Mouse (Mus musculus): ENCODE data around the gene Fgb. TPM values are rescaled to one million over a fixed set of nuclear protein-coding genes. Genes with fewer than 3 reads are reported as not detected.

Gene Fgb
- total RNA-seq, 1 experiment from 2014 or later = not detected

- no peak for ATAC-seq (ENCODE audit: extremely low read depth, insufficient number of reproducible peaks, low FRiP score, poor library complexity, severe bottlenecking)
Measured at GRCm38 (mm10) chr3:82996656-82997055, 53.0 kb downstream of the Fgb start.

GRCm38 (mm10) chr3:82995368-82995767 is 54.3 kb downstream of the Fgb start:
- ATAC-seq (ENCODE audit: extremely low read depth, insufficient number of reproducible peaks, low FRiP score, poor library complexity, severe bottlenecking) = no peak

GRCm38 (mm10) chr3:82992956-82993355 is 56.7 kb downstream of the Fgb start:
- ATAC-seq (ENCODE audit: extremely low read depth, insufficient number of reproducible peaks, low FRiP score, poor library complexity, severe bottlenecking) = no peak

- ATAC-seq (ENCODE audit: extremely low read depth, insufficient number of reproducible peaks, low FRiP score, poor library complexity, severe bottlenecking) = no peak
Measured at GRCm38 (mm10) chr3:82991963-82992362, 57.7 kb downstream of the Fgb start.

Other genes starting within 250 kb of the Fgb start
- gene Rbm46, start 173.4 kb downstream of the Fgb start, total RNA-seq (2017) = not detected in 2 replicates
- gene Lrat, start 145.9 kb downstream of the Fgb start, total RNA-seq (2017) = not detected in 2 replicates
- not detected in 2 replicates for gene Fgg, start 42.1 kb downstream of the Fgb start, total RNA-seq (2017)
- not detected in 2 replicates for gene Fga, start 23.8 kb downstream of the Fgb start, total RNA-seq (2017)
- 54.5 and 62.4 TPM in 2 replicates for gene Plrg1, start 5.7 kb upstream of the Fgb start, total RNA-seq (2017)
- gene Dchs2, start 78.1 kb upstream of the Fgb start, total RNA-seq (2017) = not detected in 2 replicates